Mouse (Mus musculus) lung, postnatal 36 days (tissue): ENCODE data around the gene Pde9a.

Experiments used
- DNase-seq: peaks from one replicate; pipeline ENCODE4 v3.0.0; 2022; ENCODE audit warnings: mixed read lengths

Gene Pde9a

GRCm38 (mm10) chr17:31519344-31519945 lies 133.4 kb downstream of the Pde9a start:
- DNase-seq, result no peak

- peak; percentile 100 for DNase-seq
Measured at GRCm38 (mm10) chr17:31519946-31520838, 134.2 kb downstream of the Pde9a start, which contains the start of the genes Wdr4 and Ndufv3. Gene Wdr4 (minus strand): TSS chr17:31519980. Gene Ndufv3 (plus strand): TSS chr17:31520115.

- DNase-seq, result peak; percentile 66
Measured at GRCm38 (mm10) chr17:31520895-31521294, 134.9 kb downstream of the Pde9a start.

- DNase-seq, result no peak
Measured at GRCm38 (mm10) chr17:31521948-31522347, 135.9 kb downstream of the Pde9a start.

- DNase-seq, result no peak
Measured at GRCm38 (mm10) chr17:31525114-31525513, 139.1 kb downstream of the Pde9a start.

GRCm38 (mm10) chr17:31525816-31526215 lies 139.8 kb downstream of the Pde9a start:
- no peak for DNase-seq
